Mouse (Mus musculus): Measurements from ENCODE around the gene Efnb3. TPM values are rescaled to one million over a fixed set of nuclear protein-coding genes. Genes with fewer than 3 reads are reported as not detected.

Gene Efnb3
- total RNA-seq, 2 experiments from 2014 or later = 97.6 to 115 TPM

DNA sequence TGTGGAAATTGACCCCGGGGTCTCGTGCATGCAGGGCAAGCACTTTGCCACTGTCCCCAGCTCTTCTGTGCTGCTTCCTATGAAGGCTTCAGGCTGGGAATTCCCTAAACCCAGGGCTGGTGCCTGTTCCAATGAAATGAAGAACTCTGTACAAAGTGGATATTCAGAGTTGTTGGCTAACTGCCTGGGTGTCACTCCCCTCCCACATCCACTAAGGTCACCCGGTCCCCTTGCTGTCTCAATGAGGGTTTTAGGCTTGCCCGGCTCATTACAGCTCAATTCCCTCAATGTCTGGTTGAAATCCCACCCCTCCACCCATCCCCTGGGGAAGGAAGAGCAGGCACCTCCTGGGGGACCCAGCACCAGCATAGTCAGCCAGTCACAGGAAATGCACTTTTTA, 40.0 kb downstream of the Efnb3 start:
- intact Hi-C loops (cut with DNase I) = loop anchor here (5.0 kb wide), 1 partner anchor 333 kb away; no protein-coding TSS in a partner anchor
- DNase-seq = no peak

DNA sequence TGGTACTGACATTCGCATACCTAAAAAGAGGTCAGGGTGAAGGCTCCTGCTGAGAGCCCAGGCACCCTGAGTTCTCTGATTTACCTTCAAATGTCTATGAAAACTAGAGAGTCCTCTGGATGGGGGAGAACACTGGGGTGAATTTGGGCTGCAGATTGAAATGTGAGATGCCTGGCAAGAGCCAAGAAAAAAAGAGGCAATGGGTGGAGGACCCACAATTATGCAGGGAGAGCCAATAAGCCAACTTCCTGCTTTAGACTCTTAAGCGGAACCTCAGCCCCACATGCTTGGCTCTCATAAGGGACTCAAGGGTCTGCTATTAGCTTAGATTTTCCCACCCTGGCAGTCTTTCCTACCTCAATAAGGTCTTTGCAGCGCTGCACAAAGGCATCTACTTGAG, 43.3 kb downstream of the Efnb3 start:
- no peak for DNase-seq
- intact Hi-C loops (cut with DNase I) = loop anchor here (5.0 kb wide), 1 partner anchor 329 kb away; no protein-coding TSS in a partner anchor

DNA sequence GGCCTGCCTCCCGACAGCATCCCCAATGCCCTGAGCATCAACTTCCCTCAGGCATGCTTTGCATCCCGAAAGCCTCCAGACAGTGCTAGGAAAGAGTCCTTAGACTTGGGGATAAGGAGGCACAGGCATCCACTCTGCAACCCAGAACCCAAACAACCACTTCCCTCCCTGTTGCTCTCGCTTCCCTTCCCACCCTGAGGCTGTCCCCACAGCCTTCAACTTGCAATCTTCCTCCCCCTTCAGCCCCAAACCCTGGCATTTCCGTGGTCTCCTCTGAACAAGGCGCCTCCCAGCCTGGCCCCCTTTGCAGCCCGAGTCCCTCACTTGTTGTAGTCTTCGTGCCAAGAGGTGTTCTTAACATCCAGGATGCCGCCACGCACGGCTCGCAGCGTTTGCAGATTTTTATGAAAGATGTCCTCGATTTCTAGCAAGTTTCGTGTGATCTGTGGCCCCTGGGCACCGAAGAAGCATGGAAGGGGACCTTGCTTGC, 43.8 kb downstream of the Efnb3 start:
- intact Hi-C loops (cut with DNase I) = loop anchor here (5.0 kb wide), 1 partner anchor 329 kb away; no protein-coding TSS in a partner anchor
- DNase-seq = no peak

DNA sequence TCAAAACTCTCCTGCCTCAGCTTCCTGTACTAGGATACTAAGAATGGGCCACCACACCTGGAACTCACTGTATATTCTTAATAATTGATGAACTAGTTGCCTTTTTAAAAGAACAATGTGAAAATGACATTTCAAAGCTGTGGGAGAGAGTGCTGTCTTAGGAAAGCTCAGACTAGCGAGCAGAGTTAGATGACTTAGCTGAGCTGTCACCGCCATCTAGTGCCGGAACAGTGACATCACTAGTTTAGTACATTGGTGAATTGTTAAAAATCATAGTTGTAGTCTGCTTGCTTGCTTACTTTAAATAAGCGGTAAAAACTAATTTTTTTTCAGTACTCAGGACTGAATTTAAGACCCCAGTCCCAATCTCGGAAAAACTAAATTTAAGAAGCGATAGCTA, 46.2 kb downstream of the Efnb3 start:
- intact Hi-C loops (cut with DNase I) = loop anchor here (2.0 kb wide), 3 partner anchors 81 to 245 kb away; no protein-coding TSS in a partner anchor
- peak; percentile 72 to 82 for DNase-seq

DNA sequence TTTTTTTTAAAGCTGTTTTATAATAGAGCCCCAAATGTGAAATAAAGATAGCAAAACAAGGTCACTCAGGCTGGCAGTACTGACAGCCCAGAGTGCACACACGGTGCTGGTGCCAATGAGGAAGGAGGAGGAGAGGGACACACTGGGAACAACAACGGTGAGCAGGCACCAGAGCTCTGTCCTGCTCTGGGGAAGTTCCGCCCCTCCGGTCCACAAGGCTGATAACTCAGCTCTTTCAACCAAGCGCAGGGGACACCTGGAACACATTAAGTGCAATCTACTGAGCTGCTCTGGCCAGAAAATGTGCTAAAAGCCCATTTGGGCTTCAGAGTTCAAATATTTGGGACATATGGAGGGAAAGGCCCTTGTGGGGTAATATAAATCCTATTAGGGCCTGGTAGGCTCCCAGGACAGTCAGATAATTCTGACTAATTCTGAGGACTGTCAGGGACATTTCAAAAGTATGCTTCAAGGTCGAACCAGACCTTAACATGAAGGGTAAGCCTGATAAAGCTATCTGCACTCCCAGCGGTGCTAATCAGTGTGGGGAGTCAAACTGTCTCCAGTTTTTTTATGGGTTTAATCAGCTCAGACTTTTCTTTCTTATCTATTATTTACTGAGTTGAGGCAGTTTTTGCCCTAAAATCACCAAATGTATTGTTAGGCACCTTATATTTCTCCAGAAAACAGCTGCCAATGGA, 49.1 kb downstream of the Efnb3 start:
- intact Hi-C loops (cut with DNase I) = no loop called here
- DNase-seq = no peak

Small RNA genes lying within 50 kb of the gene (microRNA-seq; reads per million reads assigned to microRNA genes)
- gene Gm27493 = 0 reads per million in 2 experiments

Other genes with a start within 250 kb of the Efnb3 start
- gene Cntrob, start 236.4 kb downstream of the Efnb3 start, total RNA-seq (2021) = 1 to 10 TPM; 5.7 to 8.6 TPM
- gene Trappc1, start 236.2 kb downstream of the Efnb3 start, total RNA-seq (2021) = 10 to 100 TPM; 71.8 to 73.7 TPM
- 1 to 10 TPM in 1 of 2 experiments, under 1 TPM in 1; 0.97 to 1.0 TPM for gene Kcnab3, start 233.9 kb downstream of the Efnb3 start, total RNA-seq (2021)
- gene Rnf227, start 219.7 kb downstream of the Efnb3 start, total RNA-seq (2021) = 1 to 10 TPM in 1 of 2 experiments, under 1 TPM in 1; 0.89 to 1.7 TPM
- gene Chd3, start 190.8 kb downstream of the Efnb3 start, total RNA-seq (2021) = 10 to 100 TPM; 62.0 to 66.7 TPM
- 10 to 100 TPM; 94.1 to 95.0 TPM for gene Naa38, start 164.7 kb downstream of the Efnb3 start, total RNA-seq (2021)
- gene Cyb5d1, start 164.6 kb downstream of the Efnb3 start, total RNA-seq (2021) = 10 to 100 TPM; 27.5 to 30.2 TPM
- 10 to 100 TPM; 53.3 to 54.0 TPM for gene Tmem88, start 162.0 kb downstream of the Efnb3 start, total RNA-seq (2021)
- gene Kdm6b, start 146.5 kb downstream of the Efnb3 start, total RNA-seq (2021) = 10 to 100 TPM; 48.3 to 52.2 TPM
- gene Dnah2, start 11.1 kb downstream of the Efnb3 start, total RNA-seq (2021) = under 1 TPM; 0.02 to 0.10 TPM
- 1 to 10 TPM; 5.9 to 6.8 TPM for gene Wrap53, start 20.1 kb upstream of the Efnb3 start, total RNA-seq (2021)
- 10 to 100 TPM; 32.5 to 45.2 TPM for gene Trp53, start 20.2 kb upstream of the Efnb3 start, total RNA-seq (2021)
- gene Atp1b2, start 45.7 kb upstream of the Efnb3 start, total RNA-seq (2021) = 10 to 100 TPM; 29.9 to 36.5 TPM
- gene Shbg, start 57.7 kb upstream of the Efnb3 start, total RNA-seq (2021) = not detected
- 1 to 10 TPM; 4.3 to 4.7 TPM for gene Sat2, start 61.8 kb upstream of the Efnb3 start, total RNA-seq (2021)
- 10 to 100 TPM; 72.1 to 78.7 TPM for gene Fxr2, start 72.8 kb upstream of the Efnb3 start, total RNA-seq (2021)
- gene Sox15, start 95.1 kb upstream of the Efnb3 start, total RNA-seq (2021) = not detected
- 10 to 100 TPM; 33.1 to 33.7 TPM for gene Mpdu1, start 102.4 kb upstream of the Efnb3 start, total RNA-seq (2021)
- gene Cd68, start 105.9 kb upstream of the Efnb3 start, total RNA-seq (2021) = 1 to 10 TPM; 5.8 to 7.8 TPM
- 100 to 1,000 TPM; 389 to 397 TPM for gene Eif4a1, start 112.2 kb upstream of the Efnb3 start, total RNA-seq (2021)
- gene Senp3, start 121.9 kb upstream of the Efnb3 start, total RNA-seq (2021) = 10 to 100 TPM; 48.9 to 49.6 TPM
- gene Tnfsf13, start 125.6 kb upstream of the Efnb3 start, total RNA-seq (2021) = 1 to 10 TPM; 2.1 to 2.4 TPM
- 10 to 100 TPM; 19.6 to 20.3 TPM for gene Tnfsf12, start 135.6 kb upstream of the Efnb3 start, total RNA-seq (2021)
- 1 to 10 TPM; 5.1 to 5.2 TPM for gene Tnfsfm13, start 135.9 kb upstream of the Efnb3 start, total RNA-seq (2021)
- gene Polr2a, start 198.4 kb upstream of the Efnb3 start, total RNA-seq (2021) = 10 to 100 TPM; 44.5 to 47.5 TPM
- under 1 TPM; 0.17 to 0.40 TPM for gene Slc35g3, start 201.8 kb upstream of the Efnb3 start, total RNA-seq (2021)
- 10 to 100 TPM; 42.2 to 43.9 TPM for gene Zbtb4, start 205.7 kb upstream of the Efnb3 start, total RNA-seq (2021)
- 1 to 10 TPM; 5.8 to 7.1 TPM for gene Chrnb1, start 235.7 kb upstream of the Efnb3 start, total RNA-seq (2021)
- 1 to 10 TPM; 1.9 to 3.5 TPM for gene Fgf11, start 241.7 kb upstream of the Efnb3 start, total RNA-seq (2021)
- 1 to 10 TPM in 1 of 2 experiments, under 1 TPM in 1; 0.94 to 1.2 TPM for gene Tmem102, start 245.4 kb upstream of the Efnb3 start, total RNA-seq (2021)

All from heart, postnatal 10 days (tissue).